In genomic region chr1:89034061-89034460, GRCm38 (mm10) we compare ENCODE assay signal across 26 mouse cellular contexts. TPM values are rescaled to one million over a fixed set of nuclear protein-coding genes. Genes with fewer than 3 reads are reported as not detected.
A peak's percentile ranks its signal among the peaks of the same experiment; 100 is the strongest.
DNase-seq lines count a peak whose midpoint lies in the region; ATAC-seq lines count a peak whose summit lies in the region.
"Had no signal": no experiment of that assay in that cellular context is flagged by ENCODE, and none has a peak within 500 bp of the region (broad histone marks: within the 10 kb centered on the region; RNA-seq: fewer than 3 reads in every experiment).

No protein-coding gene starts in this region.

- no peaks in the 10 kb centered on the region for H3K27me3 ChIP-seq in kidney, embryonic 15.5 days
- no peaks in the 10 kb centered on the region for H3K27me3 ChIP-seq in kidney, embryonic 16.5 days (ENCODE audit: insufficient read depth, low read length)
- no peaks in the 10 kb centered on the region for H3K27me3 ChIP-seq in embryonic facial prominence, embryonic 12.5 days
- H3K27me3 ChIP-seq in forebrain, embryonic 11.5 days (ENCODE audit: control insufficient read depth, insufficient read depth, low read length) = no peaks in the 10 kb centered on the region
- H3K27me3 ChIP-seq: forebrain, embryonic 13.5 days; liver, embryonic 15.5 days; neural tube, embryonic 13.5 days had no signal

- no peak overlapping the region for H3K9ac ChIP-seq in kidney, embryonic 15.5 days
- H3K9ac ChIP-seq in kidney, embryonic 16.5 days (replicated peaks; ENCODE audit: low read length) = no peak overlapping the region
- H3K9ac ChIP-seq in embryonic facial prominence, embryonic 12.5 days = no peak overlapping the region
- H3K9ac ChIP-seq in forebrain, embryonic 11.5 days (ENCODE audit: low read length) = no peak overlapping the region
- H3K9ac ChIP-seq: forebrain, embryonic 13.5 days; liver, embryonic 15.5 days; neural tube, embryonic 13.5 days had no signal

- H3K27ac ChIP-seq in kidney, embryonic 15.5 days = peak overlapping the region; percentile 55; the same call in 1 of the 2 replicates
- H3K27ac ChIP-seq in kidney, embryonic 16.5 days (ENCODE audit: low read length) = no peak overlapping the region
- peak overlapping the region; percentile 90; the same call in 1 of the 2 replicates for H3K27ac ChIP-seq in embryonic facial prominence, embryonic 12.5 days
- H3K27ac ChIP-seq in forebrain, embryonic 11.5 days (ENCODE audit: low read depth, low read length) = no peak overlapping the region
- H3K27ac ChIP-seq: forebrain, embryonic 13.5 days; hindbrain, postnatal 0 days; liver, embryonic 15.5 days; neural tube, embryonic 13.5 days had no signal

- no peak overlapping the region for H3K4me3 ChIP-seq in kidney, embryonic 15.5 days (replicated peaks)
- H3K4me3 ChIP-seq in kidney, embryonic 16.5 days (ENCODE audit: low read length) = no peak overlapping the region
- no peak overlapping the region for H3K4me3 ChIP-seq in embryonic facial prominence, embryonic 12.5 days
- no peak overlapping the region for H3K4me3 ChIP-seq in forebrain, embryonic 11.5 days (ENCODE audit: low read depth, low read length)
- H3K4me3 ChIP-seq: erythroblast, embryonic 14.5 days; forebrain, embryonic 13.5 days; liver, embryonic 15.5 days; midbrain, embryonic 10.5 days; myocyte; neural tube, embryonic 13.5 days had no signal

- no peaks in the 10 kb centered on the region for H3K36me3 ChIP-seq in kidney, embryonic 15.5 days
- no peaks in the 10 kb centered on the region for H3K36me3 ChIP-seq in kidney, embryonic 16.5 days (ENCODE audit: insufficient read depth, low read length)
- H3K36me3 ChIP-seq in embryonic facial prominence, embryonic 12.5 days = no peaks in the 10 kb centered on the region
- no peaks in the 10 kb centered on the region for H3K36me3 ChIP-seq in forebrain, embryonic 11.5 days (ENCODE audit: control insufficient read depth, insufficient read depth, low read length)
- H3K36me3 ChIP-seq: liver, embryonic 15.5 days; midbrain, embryonic 10.5 days; neural tube, embryonic 13.5 days had no signal

- no peak for ATAC-seq in kidney, embryonic 15.5 days (replicated peaks; ENCODE audit: low FRiP score)
- ATAC-seq in kidney, embryonic 16.5 days (ENCODE audit: low FRiP score, low TSS enrichment) = no peak
- ATAC-seq in embryonic facial prominence, embryonic 12.5 days (ENCODE audit: insufficient number of reproducible peaks, insufficient read depth, low FRiP score, low TSS enrichment) = no peak
- no peak for ATAC-seq in frontal cortex, adult (ENCODE audit: low TSS enrichment)
- no peak for ATAC-seq in forebrain, embryonic 11.5 days (replicated peaks; ENCODE audit: low FRiP score)
- ATAC-seq: forebrain, embryonic 13.5 days; hindbrain, postnatal 0 days; intestine, embryonic 16.5 days; lung, postnatal 0 days; midbrain, embryonic 16.5 days had no signal

- H3K4me1 ChIP-seq in kidney, embryonic 15.5 days = peaks cover 16% of the 10 kb centered on the region
- peaks cover 11% of the 10 kb centered on the region; the same call in 1 of the 2 replicates for H3K4me1 ChIP-seq in kidney, embryonic 16.5 days (ENCODE audit: insufficient read depth, low read length)
- peaks cover 20% of the 10 kb centered on the region for H3K4me1 ChIP-seq in embryonic facial prominence, embryonic 12.5 days
- no peaks in the 10 kb centered on the region for H3K4me1 ChIP-seq in forebrain, embryonic 11.5 days (replicated peaks; ENCODE audit: control insufficient read depth, insufficient read depth, low read length)
- H3K4me1 ChIP-seq: forebrain, embryonic 13.5 days; liver, embryonic 15.5 days had no signal

- peak; percentile 30 to 47 for DNase-seq in kidney, postnatal 36 days
- no peak for DNase-seq in ovary, postnatal 36 days (ENCODE audit: low spot score)
- no peak for DNase-seq in forebrain, embryonic 11.5 days (ENCODE audit: low spot score)
- DNase-seq: adrenal gland, postnatal 10 days; cerebellum, adult 18-20 months; cerebellum, postnatal 36 days; layer of hippocampus, postnatal 36 days; liver; right cerebral cortex, adult 18-20 months; right cerebral cortex, postnatal 4 days; thymus, postnatal 14 days had no signal

- no peak overlapping the region for H3K4me2 ChIP-seq in kidney, embryonic 15.5 days
- H3K4me2 ChIP-seq in kidney, embryonic 16.5 days (replicated peaks; ENCODE audit: low read depth, low read length) = no peak overlapping the region
- H3K4me2 ChIP-seq in embryonic facial prominence, embryonic 12.5 days (replicated peaks) = 0 out of 2 replicates have a peak overlapping the region, but pooled peaks have one; percentile 16
- H3K4me2 ChIP-seq in forebrain, embryonic 11.5 days (ENCODE audit: low read depth, low read length, severe bottlenecking) = no peak overlapping the region
- H3K4me2 ChIP-seq: forebrain, embryonic 13.5 days; heart, embryonic 11.5 days; liver, embryonic 15.5 days; neural tube, embryonic 13.5 days had no signal

- WGBS in kidney, embryonic 15.5 days = 63% methylated on average over 4 of the region's 4 CpGs
- 58% methylated on average over 4 of the region's 4 CpGs for WGBS in kidney, embryonic 16.5 days
- WGBS in embryonic facial prominence, embryonic 12.5 days = 54% methylated on average over 4 of the region's 4 CpGs
- 82% methylated on average over 4 of the region's 4 CpGs for WGBS in forebrain, embryonic 11.5 days

- H3K9me3 ChIP-seq in kidney, embryonic 15.5 days (replicated peaks) = no peaks in the 10 kb centered on the region
- no peaks in the 10 kb centered on the region for H3K9me3 ChIP-seq in kidney, embryonic 16.5 days (ENCODE audit: low read length)
- H3K9me3 ChIP-seq in embryonic facial prominence, embryonic 12.5 days = no peaks in the 10 kb centered on the region
- no peaks in the 10 kb centered on the region for H3K9me3 ChIP-seq in forebrain, embryonic 11.5 days (ENCODE audit: control insufficient read depth, low read length)
- H3K9me3 ChIP-seq: forebrain, embryonic 13.5 days; liver, embryonic 15.5 days; midbrain, embryonic 10.5 days had no signal

RNA-seq across cellular contexts. Expression of gene Sh3bp4, which starts 36.2 kb away (rescaled TPM):
- 25.4 and 28.7 TPM in 2 replicates for polyA plus RNA-seq in kidney, embryonic 15.5 days (2015; fragmentation: Nextera tagmentation; extraction: Ambion mirVana)
- polyA plus RNA-seq in kidney, embryonic 16.5 days (2015; fragmentation: Nextera tagmentation; extraction: Ambion mirVana) = 29.1 and 29.8 TPM in 2 replicates
- polyA plus RNA-seq in embryonic facial prominence, embryonic 12.5 days (2016; fragmentation: Nextera tagmentation; extraction: Ambion mirVana) = 25.7 and 27.4 TPM in 2 replicates
- polyA plus RNA-seq in forebrain, embryonic 11.5 days (2014; fragmentation: Nextera tagmentation; extraction: Ambion mirVana) = 29.3 and 30.2 TPM in 2 replicates
- polyA plus RNA-seq: erythroblast, embryonic 14.5 days had no signal

Comparison
In these comparisons a context has a peak if more than half of its experiments do, and no peak if none do; other contexts are left out.
1. H3K27ac ChIP-seq: peak in kidney, embryonic 15.5 days (single experiment) and embryonic facial prominence, embryonic 12.5 days (single experiment); none in kidney, embryonic 16.5 days (single experiment) and forebrain, embryonic 11.5 days (single experiment).
2. DNase-seq: peak in kidney, postnatal 36 days (2 of 2); none in ovary, postnatal 36 days (single experiment) and forebrain, embryonic 11.5 days (single experiment).